Mouse (Mus musculus): ENCODE data around the gene Gucy2c. TPM values are rescaled to one million over a fixed set of nuclear protein-coding genes. Genes with fewer than 3 reads are reported as not detected.
A peak's percentile ranks its signal among the peaks of the same experiment; 100 is the strongest.
"Not testable (repeated sequence)": the region's sequence is repeated elsewhere in the genome, so short reads cannot be mapped to it uniquely, and the experiment has no call there.

The Gucy2c gene
- total RNA-seq, 2 experiments from 2014 or later, result 0.26 to 0.47 TPM

DNA sequence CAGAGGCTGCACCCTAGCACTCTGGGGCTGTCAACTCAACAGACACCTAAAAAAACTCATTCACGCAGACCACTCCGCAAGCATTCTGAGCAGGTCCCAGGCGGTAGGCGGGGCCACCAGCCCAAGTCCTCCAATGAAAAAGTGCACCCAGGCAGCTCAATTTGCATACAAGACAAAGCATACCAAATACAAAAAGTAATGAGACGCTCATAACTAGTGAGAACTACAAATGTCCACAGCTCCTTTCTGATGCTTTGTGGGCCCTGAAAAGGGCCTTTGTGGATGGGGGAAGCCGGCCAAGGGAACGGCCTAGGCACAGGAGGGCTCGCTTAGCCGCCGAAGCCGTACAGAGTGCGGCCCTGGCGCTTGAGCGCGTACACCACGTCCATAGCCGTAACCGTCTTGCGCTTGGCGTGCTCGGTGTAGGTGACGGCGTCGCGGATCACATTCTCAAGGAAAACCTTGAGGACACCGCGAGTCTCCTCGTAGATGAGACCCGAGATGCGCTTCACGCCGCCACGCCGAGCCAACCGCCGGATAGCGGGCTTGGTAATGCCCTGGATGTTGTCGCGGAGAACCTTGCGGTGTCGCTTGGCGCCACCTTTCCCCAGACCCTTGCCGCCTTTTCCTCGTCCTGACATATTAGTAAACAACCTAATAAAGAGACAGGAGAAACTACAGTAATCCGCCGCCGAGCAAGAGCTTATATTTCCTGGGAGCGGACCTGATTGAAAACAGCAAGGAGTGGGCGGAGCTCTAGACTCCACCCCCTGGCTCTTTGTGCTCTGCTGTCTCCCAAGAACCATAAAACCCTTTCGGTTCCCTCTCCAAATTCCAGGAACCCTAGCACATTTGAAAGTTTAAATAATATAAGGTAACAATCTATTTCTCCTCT, 22.4 kb upstream of the Gucy2c start, which contains the start of gene Hist4h4:
TSS of gene Hist4h4 (minus strand) at position 677 of the 895 bp plus-strand sequence.
- DNase-seq (ENCODE audit: low spot score in 2 of 2), result peak; percentile 95

- no peak for DNase-seq (ENCODE audit: low spot score in 2 of 2)
Measured at GRCm38 (mm10) chr6:136803093-136803738, 21.7 kb upstream of the Gucy2c start.

- DNase-seq (ENCODE audit: low spot score in 2 of 2), result no peak
Measured at GRCm38 (mm10) chr6:136801274-136801673, 19.7 kb upstream of the Gucy2c start.

GRCm38 (mm10) chr6:136800710-136801109, 19.1 kb upstream of the Gucy2c start:
- DNase-seq (ENCODE audit: low spot score in 2 of 2), result no peak

GRCm38 (mm10) chr6:136797874-136798693, 16.5 kb upstream of the Gucy2c start:
- not testable (repeated sequence) for DNase-seq (ENCODE audit: low spot score in 2 of 2)

DNA sequence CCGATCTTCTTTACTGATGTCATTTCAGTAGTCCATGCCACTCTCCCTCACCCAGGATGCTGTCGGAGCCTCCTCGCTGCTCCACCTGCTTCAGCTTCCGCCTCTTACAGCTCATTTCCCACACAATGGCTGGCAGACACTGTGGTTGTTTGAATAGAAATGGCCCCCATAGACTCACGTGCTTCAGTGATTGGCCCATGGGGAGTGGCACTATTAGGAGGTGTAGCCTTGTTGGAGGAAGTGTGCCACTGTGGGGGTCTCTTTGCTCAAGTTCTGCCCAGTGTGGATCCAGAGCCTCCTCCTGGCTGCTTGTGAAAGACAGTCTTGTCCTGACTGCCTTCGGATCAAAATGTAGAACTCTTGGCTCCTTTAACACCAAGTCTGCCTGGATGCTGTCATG, 14.3 kb upstream of the Gucy2c start:
- DNase-seq (ENCODE audit: low spot score in 2 of 2), result no peak

GRCm38 (mm10) chr6:136795110-136795509, 13.5 kb upstream of the Gucy2c start:
- no peak for DNase-seq (ENCODE audit: low spot score in 2 of 2)

DNA sequence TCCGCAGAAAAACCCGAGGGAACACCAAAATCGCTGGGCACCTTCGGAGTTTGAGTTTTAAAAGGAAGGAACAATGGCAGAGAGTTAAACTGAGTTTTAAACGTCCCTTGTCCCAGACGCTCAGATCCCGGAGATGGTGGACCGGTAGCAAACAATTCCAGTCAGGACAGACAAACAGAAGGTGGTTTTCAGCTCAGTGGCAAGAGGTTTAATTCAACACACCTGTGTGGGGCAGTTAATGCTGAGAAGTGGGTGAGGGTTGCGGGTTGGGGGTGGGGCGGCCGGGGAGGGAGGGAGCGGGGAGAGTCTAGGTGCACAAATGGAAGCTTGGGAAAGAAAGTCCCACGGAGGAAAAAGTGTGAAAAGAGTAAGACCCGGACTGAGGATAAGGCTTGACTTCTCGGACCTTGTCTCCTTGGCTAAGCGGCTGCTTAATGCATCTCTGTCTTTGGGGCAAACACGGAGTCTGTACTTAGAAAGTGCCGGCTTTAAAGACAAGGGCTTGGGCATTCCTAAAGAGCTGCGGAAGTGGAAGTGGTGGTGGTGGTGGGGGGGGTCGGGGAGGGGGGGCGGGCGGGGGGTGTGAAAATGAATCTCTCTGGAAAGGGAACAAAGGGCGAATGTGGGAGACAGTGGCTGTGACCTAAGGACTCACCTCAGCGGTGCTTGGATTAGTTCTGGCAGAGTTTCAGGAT, 12.4 kb upstream of the Gucy2c start:
- no peak for DNase-seq (ENCODE audit: low spot score in 2 of 2)

GRCm38 (mm10) chr6:136792884-136793758, 11.6 kb upstream of the Gucy2c start:
- no peak for DNase-seq (ENCODE audit: low spot score in 2 of 2)

DNA sequence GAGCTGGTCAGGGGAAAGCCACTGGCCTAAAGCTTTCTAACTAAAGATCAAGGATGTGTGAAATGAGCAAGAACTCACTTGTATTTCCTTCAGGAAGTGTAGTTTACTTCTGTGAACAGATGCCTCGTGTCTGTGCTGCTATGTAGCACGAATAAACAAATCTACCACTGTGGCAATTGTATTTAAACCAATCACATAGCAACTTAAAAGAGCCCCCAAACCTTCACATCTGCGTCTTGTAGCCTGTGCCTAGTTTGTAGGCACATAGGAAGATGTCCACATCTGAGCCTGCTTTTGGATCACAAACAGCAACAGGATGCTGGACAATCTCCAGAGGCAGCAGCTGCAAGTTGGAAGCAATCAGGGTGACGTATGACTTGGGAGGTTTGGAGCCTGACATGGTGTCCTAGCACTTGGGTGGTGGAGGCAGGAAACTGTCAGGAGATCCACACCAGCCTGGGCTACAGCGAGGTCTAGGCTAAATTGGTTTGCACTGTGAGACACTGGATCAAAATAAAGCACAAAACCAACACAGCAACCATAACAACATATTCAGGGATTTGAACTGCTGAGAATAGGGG, 7.9 kb upstream of the Gucy2c start:
- DNase-seq (ENCODE audit: low spot score in 2 of 2), result no peak

GRCm38 (mm10) chr6:136782761-136783160, 1.2 kb upstream of the Gucy2c start:
- peak in 1 of 2 experiments; percentile 20 for DNase-seq (ENCODE audit: low spot score in 2 of 2)

DNA sequence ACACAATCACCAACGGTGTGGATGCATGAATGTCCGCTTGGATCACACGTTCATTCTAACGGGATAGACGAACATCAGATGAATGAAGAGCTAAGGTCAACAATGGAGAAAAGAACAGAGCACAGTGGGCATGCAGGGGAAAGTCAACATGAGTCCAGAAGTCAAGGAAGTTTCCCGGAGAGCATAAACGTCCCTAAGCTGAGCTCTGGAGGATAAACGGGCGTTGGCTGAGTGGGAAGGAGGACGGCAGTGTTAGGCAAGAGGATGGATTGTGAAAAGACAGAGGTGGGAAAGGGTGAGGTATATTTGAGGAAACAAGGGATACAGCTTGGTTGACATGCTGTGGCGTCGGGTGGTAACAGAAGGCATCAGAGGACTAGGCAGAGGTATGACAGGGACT, 581 bp upstream of the Gucy2c start:
- DNase-seq (ENCODE audit: low spot score in 2 of 2), result no peak

GRCm38 (mm10) chr6:136776392-136776791, 5.2 kb downstream of the Gucy2c start:
- no peak for DNase-seq (ENCODE audit: low spot score in 2 of 2)

DNA sequence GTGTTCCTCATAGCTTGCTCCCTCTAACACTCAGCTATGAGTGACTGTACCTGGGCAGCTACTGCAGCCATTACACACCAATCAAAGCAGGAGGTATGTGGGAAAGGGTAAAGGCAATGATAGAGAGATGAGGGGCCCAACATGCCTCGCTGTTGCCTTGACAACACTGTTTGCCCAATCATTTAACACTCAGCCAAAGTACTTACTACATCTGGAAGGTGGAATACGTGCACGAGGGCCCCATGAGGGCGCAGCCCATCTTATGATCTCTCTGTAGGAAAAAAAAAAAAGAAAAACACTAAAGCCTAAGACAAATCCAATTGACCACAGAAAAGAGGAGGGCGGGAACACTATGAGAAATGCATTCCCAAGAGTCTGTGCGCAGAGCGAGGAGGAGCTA, 11.7 kb downstream of the Gucy2c start:
- no peak for DNase-seq (ENCODE audit: low spot score in 2 of 2)

GRCm38 (mm10) chr6:136769143-136769542, 12.4 kb downstream of the Gucy2c start:
- no peak for DNase-seq (ENCODE audit: low spot score in 2 of 2)

DNA sequence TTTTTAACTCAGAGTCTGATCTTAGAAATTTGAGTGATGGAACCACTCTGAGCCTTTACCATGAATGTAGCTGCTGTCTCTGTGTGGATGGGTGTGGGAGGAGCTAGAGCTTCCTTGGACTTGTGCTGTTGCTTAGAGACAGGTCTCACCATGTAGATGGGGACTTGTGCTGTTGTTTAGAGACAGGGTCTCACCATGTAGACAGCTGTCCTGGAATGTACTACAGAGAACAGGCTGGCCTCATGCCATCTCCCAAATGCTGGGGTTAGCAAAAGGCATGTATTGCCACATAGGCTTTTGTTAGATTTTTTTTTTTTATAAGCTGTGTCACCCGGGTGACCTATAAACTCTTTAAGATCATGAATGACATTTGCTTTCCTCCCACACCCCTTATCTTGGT, 17.7 kb downstream of the Gucy2c start:
- no peak for DNase-seq (ENCODE audit: low spot score in 2 of 2)

DNA sequence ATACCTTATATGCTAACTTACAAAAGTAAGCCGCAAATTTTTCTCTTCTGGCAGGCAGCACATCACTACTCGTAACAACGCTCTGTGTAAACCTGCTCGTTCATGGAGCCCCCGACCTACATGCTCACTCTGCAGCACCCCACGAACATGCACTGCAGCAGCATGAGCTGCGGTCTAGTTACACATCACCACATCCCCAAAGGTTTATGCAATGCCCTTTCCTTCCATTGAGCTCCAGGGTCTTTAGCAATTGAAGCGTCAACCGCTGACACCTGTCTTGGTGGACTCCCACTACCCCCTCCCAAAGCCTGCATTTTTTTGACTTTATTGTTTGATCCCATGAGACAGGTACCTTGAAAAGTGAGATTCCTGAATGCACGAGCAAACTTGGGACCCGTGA, 31.0 kb downstream of the Gucy2c start:
- DNase-seq (ENCODE audit: low spot score in 2 of 2), result no peak

- DNase-seq (ENCODE audit: low spot score in 2 of 2), result no peak
Measured at GRCm38 (mm10) chr6:136745586-136745985, 36.0 kb downstream of the Gucy2c start.

DNA sequence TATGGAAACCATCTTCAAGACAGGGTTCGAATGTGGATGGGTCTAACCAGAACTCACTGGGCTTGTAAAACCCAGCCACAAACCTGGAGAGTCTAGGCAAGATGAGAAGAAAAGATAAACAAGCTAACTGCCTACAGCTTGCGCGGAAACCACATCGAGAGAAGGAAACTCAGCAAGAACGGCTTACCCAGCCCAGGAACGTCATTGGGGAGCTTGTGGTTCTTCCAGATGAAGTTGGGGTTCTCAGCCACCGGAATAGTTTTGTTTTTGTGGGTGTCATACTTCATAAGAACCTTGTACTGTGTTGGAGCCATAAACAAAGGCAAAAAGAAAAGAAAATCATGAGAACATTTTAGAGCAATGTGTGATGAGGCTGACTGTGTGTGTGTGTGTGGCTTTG, 37.8 kb downstream of the Gucy2c start:
- DNase-seq (ENCODE audit: low spot score in 2 of 2), result no peak

Measured in left cerebral cortex, adult 18-20 months (tissue).